Mouse (Mus musculus): ENCODE data around the gene Gpr146. TPM values are rescaled to one million over a fixed set of nuclear protein-coding genes. Genes with fewer than 3 reads are reported as not detected.
A peak's percentile ranks its signal among the peaks of the same experiment; 100 is the strongest.

The Gpr146 gene
- polyA plus RNA-seq, 1 experiment = not detected

DNA sequence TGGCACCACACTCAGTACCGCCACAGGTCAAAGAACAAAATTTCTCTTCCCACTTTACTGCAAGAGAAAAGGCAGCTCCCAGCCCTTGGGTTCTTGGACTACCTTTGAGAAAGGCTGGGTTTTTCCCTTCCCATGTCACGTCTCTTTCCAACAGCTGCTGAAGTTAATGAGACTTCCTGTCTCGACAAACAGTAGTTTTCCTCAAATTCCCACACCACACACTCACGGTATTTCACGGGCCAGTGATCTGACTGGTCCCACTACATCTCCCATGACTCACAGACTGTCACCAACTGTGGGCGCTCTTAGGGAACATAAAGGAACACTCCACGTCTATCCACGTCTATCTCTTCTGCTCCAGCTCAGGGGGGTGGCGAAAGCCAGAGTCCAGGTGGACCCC, 47.7 kb downstream of the Gpr146 start:
- Histone ChIP-seq H3K4me1 (ENCODE audit: control insufficient read depth, insufficient read depth, low read length) (peaks cover 30% of the 10 kb centered on the region), H3K4me3 (ENCODE audit: insufficient read depth, low read depth, low read length) (no peak overlapping the region), H3K27ac (ENCODE audit: insufficient read depth, low read depth, low read length) (no peak overlapping the region)
- WGBS = 66% methylated on average over 9 of the region's 9 CpGs
- no peak for TF ChIP-seq CTCF (IDR thresholded peaks at IDR 0.05; ENCODE audit: insufficient read depth, low read depth, low read length)
- no peak for TF ChIP-seq POLR2A (IDR thresholded peaks at IDR 0.05; ENCODE audit: insufficient read depth, low read depth, low read length)

DNA sequence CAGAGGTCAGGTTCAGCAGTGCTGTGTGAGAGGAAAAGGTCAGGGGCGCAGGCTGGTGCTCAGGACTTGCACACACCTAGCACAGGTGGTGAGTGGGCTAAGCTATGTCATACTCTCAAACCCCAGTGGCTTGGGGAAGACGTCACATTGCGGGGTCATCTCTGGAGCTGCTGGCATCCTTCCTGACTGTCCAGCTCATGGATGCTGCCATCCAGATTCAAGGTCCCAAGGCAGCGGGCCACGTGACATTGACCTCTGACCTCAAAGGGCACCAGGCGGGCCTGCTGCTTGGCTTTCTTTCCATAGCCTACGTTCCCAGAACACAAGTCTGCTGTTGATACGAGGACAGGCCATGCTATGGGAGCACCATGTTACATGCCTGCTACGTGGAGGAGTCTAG, 49.5 kb downstream of the Gpr146 start:
- Histone ChIP-seq H3K4me3 (ENCODE audit: insufficient read depth, low read depth, low read length) (no peak overlapping the region), H3K27ac (ENCODE audit: insufficient read depth, low read depth, low read length) (no peak overlapping the region), H3K4me1 (ENCODE audit: control insufficient read depth, insufficient read depth, low read length) (peaks cover 44% of the 10 kb centered on the region)
- TF ChIP-seq POLR2A (IDR thresholded peaks at IDR 0.05; ENCODE audit: insufficient read depth, low read depth, low read length) = no peak
- TF ChIP-seq CTCF (IDR thresholded peaks at IDR 0.05; ENCODE audit: insufficient read depth, low read depth, low read length) = no peak
- WGBS = 95% methylated on average over 9 of the region's 9 CpGs

DNA sequence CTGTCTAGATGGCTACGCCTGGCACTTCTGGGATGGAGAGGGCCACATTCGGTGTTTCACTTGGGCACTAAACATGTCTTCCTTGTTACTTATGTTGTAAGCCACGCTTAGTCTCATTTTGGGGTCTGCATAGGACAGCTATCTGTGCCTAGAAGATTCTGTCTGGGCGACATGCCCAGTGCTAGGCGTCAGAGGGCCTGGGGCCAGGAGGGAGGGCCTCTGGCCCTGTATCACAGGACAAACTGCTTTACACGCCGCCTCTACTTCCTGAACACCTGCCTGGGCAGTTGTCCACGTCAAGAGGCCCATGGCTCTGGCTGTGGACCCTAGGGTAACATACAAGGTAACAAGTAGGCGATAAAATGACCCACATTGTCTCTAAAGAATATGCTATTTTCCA, 50.5 kb downstream of the Gpr146 start:
- 67% methylated on average over 9 of the region's 9 CpGs for WGBS
- Histone ChIP-seq H3K4me3 (ENCODE audit: insufficient read depth, low read depth, low read length) (no peak overlapping the region), H3K27ac (ENCODE audit: insufficient read depth, low read depth, low read length) (no peak overlapping the region), H3K4me1 (ENCODE audit: control insufficient read depth, insufficient read depth, low read length) (peaks cover 52% of the 10 kb centered on the region)
- TF ChIP-seq CTCF (IDR thresholded peaks at IDR 0.05; ENCODE audit: insufficient read depth, low read depth, low read length) = no peak
- no peak for TF ChIP-seq POLR2A (IDR thresholded peaks at IDR 0.05; ENCODE audit: insufficient read depth, low read depth, low read length)

DNA sequence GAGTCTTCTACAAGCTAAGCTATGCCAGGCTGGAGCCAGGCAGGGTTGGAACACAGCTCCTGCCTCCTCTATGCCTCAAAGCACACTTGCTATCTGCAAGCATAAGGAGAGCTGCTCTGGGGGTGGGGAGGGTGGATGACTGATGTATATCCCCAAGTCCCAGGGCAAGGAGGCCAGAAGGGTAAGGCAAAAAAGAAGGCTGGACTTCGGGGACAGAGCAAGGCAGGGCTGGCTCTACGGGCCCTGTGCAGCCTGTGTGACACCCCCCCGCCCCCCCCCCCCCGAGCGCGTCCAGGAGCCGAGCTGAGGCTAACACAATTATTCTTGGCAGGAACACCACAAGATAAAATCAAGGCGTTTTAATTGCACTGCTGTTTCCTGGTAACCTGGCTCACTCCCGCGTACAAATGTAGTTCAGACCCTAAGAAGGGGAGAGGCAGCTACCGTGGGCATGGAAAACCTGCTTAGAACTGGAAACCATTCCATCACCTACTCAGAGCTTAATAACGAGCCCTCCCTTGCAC, 52.4 kb downstream of the Gpr146 start:
- H3K27ac ChIP-seq (ENCODE audit: insufficient read depth, low read depth, low read length) = no peak overlapping the region

DNA sequence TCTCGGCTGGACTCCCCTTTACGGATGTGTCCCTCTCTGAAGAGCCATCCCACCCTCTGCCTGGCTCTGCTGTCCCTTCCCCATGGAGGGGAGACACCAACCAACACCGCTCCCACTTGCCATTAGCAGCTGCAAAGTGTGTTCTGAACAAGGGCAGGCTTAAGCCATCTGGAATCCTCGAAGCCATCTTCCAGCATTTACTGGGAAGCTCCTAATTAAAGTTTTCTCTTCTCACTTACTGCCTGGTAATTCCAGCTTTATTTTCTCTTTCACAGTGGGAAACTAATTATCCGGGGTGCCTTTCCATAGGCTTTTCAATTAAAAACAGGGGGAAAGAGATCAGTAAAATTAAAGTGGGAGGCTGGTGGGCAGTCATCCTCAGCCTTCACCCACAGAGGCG, 54.8 kb downstream of the Gpr146 start:
- WGBS = 24% methylated on average over 6 of the region's 6 CpGs
- Histone ChIP-seq H3K4me3 (ENCODE audit: insufficient read depth, low read depth, low read length) (no peak overlapping the region), H3K27ac (ENCODE audit: insufficient read depth, low read depth, low read length) (0 out of 2 replicates have a peak overlapping the region, but pooled peaks have one; percentile 1), H3K4me1 (ENCODE audit: control insufficient read depth, insufficient read depth, low read length) (peaks cover 66% of the 10 kb centered on the region)
- TF ChIP-seq CTCF (IDR thresholded peaks at IDR 0.05; ENCODE audit: insufficient read depth, low read depth, low read length) = no peak
- TF ChIP-seq POLR2A (IDR thresholded peaks at IDR 0.05; ENCODE audit: insufficient read depth, low read depth, low read length) = no peak

More for the DNA sequence above, 52.4 kb downstream of the Gpr146 start:
- TF ChIP-seq CTCF (IDR thresholded peaks at IDR 0.05; ENCODE audit: insufficient read depth, low read depth, low read length) = no peak
- no peak for TF ChIP-seq POLR2A (IDR thresholded peaks at IDR 0.05; ENCODE audit: insufficient read depth, low read depth, low read length)
- Histone ChIP-seq H3K4me3 (ENCODE audit: insufficient read depth, low read depth, low read length) (no peak overlapping the region), H3K4me1 (ENCODE audit: control insufficient read depth, insufficient read depth, low read length) (peaks cover 63% of the 10 kb centered on the region)
- 23% methylated on average over 12 of the region's 12 CpGs for WGBS

DNA sequence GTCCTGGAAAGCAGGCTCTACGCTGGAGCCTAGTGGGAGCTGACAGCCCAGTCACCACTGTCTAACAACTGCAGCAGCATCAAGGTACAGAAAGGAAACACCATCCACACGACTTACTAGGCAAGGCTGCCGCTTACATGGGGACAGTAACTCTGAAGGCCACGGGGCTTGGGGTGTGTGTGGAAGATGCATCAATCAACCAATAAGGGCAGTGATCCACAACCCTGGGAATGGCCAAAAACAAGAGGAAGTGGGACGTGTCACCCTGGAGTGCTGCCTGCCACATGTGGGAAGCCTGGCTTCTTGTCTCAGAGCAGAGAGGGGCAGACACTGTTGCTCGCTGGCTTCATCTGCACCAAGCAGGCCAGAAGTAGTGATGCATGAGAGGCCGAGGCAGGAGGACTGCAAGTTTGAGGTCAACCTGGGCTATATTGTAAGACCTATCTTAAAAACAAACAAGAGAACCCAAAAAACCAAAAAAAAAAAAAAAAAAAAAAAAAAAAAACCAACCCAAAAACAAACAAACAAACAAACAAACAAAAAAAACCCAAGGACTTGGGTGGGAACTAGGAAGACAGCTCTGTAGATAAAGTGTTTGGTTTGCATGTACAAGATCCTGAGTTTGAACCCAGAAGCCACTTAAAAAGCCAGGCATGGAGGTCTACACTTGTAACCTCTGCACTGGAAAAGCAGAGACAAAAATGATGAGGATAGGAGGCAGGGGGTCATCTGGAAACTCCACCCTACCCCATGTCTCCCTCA, 55.4 kb downstream of the Gpr146 start:
- TF ChIP-seq CTCF (IDR thresholded peaks at IDR 0.05; ENCODE audit: insufficient read depth, low read depth, low read length) (no peak), POLR2A (IDR thresholded peaks at IDR 0.05; ENCODE audit: insufficient read depth, low read depth, low read length) (no peak)
- 0 out of 2 replicates have a peak overlapping the region, but pooled peaks have one; percentile 1 for H3K27ac ChIP-seq (ENCODE audit: insufficient read depth, low read depth, low read length)
- H3K4me1 ChIP-seq (ENCODE audit: control insufficient read depth, insufficient read depth, low read length) = peaks cover 66% of the 10 kb centered on the region
- H3K4me3 ChIP-seq (ENCODE audit: insufficient read depth, low read depth, low read length) = no peak overlapping the region
- 48% methylated on average over 7 of the region's 7 CpGs for WGBS

DNA sequence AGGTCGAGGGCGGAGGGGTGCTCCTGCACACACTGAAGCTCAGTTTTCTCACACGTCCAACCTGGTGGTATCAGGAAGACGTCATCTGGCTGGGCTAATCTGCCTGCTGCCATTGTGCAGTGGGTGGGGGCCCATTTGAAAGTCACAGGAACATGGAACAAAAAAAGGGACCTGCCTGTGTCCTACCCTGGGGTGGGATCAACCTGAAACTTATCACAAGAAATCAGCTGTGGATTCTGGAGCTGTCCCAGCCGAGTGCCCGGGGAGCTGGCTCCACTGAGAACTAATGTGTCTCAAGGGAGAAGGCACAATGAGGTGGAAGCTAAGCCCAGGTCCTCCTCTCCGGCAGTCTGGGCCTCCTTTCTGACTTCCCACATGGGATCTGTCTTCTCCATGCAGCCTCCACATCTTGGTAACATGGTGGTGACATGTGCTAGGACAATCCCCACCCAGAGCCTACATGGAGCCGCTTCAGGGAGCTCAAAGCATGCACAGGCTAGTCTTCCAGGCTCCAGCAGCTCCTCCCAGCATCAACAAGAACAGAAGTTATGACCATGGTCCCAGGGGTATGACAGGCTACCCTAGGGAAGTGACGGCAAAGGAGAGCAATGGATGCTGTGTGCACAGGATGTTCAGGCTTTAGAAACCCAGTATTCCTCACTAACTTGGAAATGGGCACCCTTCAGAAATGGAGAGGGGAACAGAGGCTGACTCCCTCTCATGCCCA, 56.5 kb downstream of the Gpr146 start:
- Histone ChIP-seq H3K4me1 (ENCODE audit: control insufficient read depth, insufficient read depth, low read length) (peaks cover 65% of the 10 kb centered on the region), H3K27ac (ENCODE audit: insufficient read depth, low read depth, low read length) (no peak overlapping the region), H3K4me3 (ENCODE audit: insufficient read depth, low read depth, low read length) (no peak overlapping the region)
- WGBS = 87% methylated on average over 9 of the region's 9 CpGs
- TF ChIP-seq POLR2A (IDR thresholded peaks at IDR 0.05; ENCODE audit: insufficient read depth, low read depth, low read length) = no peak
- TF ChIP-seq CTCF (IDR thresholded peaks at IDR 0.05; ENCODE audit: insufficient read depth, low read depth, low read length) = no peak

DNA sequence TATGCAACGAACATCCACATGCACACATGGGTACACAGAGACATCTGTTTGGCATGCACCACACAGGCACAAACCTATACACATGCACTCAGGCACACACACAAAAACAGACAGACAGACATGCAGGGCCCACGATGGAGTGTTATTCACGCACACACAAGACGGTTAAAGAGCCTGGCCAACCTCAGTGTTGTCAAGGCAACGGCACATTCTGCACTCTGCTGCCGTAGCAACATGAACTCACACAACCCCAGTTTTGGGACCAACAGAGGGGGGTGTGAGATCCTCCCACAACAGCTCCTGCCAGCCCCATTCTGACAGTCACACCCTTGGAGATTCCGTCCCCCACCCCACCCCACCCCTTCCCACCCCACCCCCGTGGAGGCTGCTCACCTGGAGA, 57.4 kb downstream of the Gpr146 start:
- TF ChIP-seq POLR2A (IDR thresholded peaks at IDR 0.05; ENCODE audit: insufficient read depth, low read depth, low read length) (no peak), CTCF (IDR thresholded peaks at IDR 0.05; ENCODE audit: insufficient read depth, low read depth, low read length) (no peak)
- 16% methylated on average over 8 of the region's 8 CpGs for WGBS
- Histone ChIP-seq H3K4me3 (ENCODE audit: insufficient read depth, low read depth, low read length) (no peak overlapping the region), H3K4me1 (ENCODE audit: control insufficient read depth, insufficient read depth, low read length) (peaks cover 58% of the 10 kb centered on the region), H3K27ac (ENCODE audit: insufficient read depth, low read depth, low read length) (no peak overlapping the region)

DNA sequence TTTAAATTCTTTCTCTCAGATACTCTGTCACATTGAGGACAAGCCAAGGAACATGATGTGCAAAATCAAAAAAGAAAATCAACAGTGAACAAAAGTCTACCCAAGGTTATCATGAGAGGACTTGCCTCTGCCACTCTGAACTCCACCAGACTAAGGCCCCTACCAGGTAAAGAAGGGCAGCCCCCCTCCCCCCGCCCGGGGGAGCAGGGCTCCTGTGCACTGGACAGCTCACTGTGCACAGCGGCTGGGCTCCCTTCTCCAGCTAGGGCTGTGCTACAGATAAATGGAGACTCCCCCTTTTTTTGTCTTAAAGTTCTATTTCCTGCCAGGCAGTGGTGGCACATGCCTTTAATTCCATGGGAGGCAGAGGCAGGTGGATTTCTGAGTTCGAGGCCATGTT, 60.3 kb downstream of the Gpr146 start:
- TF ChIP-seq CTCF (IDR thresholded peaks at IDR 0.05; ENCODE audit: insufficient read depth, low read depth, low read length) (no peak), POLR2A (IDR thresholded peaks at IDR 0.05; ENCODE audit: insufficient read depth, low read depth, low read length) (no peak)
- no peak overlapping the region for H3K27ac ChIP-seq (ENCODE audit: insufficient read depth, low read depth, low read length)
- no peak overlapping the region for H3K4me3 ChIP-seq (ENCODE audit: insufficient read depth, low read depth, low read length)
- peaks cover 43% of the 10 kb centered on the region for H3K4me1 ChIP-seq (ENCODE audit: control insufficient read depth, insufficient read depth, low read length)
- WGBS = 95% methylated on average over 4 of the region's 4 CpGs
